Mouse (Mus musculus) lung, adult 2 months (tissue): Measurements from ENCODE around the gene Qsox1. TPM values are rescaled to one million over a fixed set of nuclear protein-coding genes. Genes with fewer than 3 reads are reported as not detected.
A peak's percentile ranks its signal among the peaks of the same experiment; 100 is the strongest.

Experiments used
- DNase-seq: peaks from one replicate; pipeline ENCODE4 v3.0.0; 2022
- H3K4me1 ChIP-seq: fragments of 200-500 bp; 2 replicates; pipeline ENCODE4 v1.6.1; 2011; ENCODE audit warnings: low read length; ENCODE audit not compliant: control insufficient read depth, insufficient read depth
- H3K4me3 ChIP-seq: fragments of 200-500 bp; replicated peaks from 2 replicates; pipeline ENCODE3; 2011; ENCODE audit warnings: low read depth, mild to moderate bottlenecking, control low read depth, low read length; ENCODE audit errors: extremely low read depth
- CTCF ChIP-seq: fragments of 200-500 bp; IDR thresholded peaks from 2 replicates; pipeline ENCODE4 v1.5.1; 2011; ENCODE audit warnings: mild to moderate bottlenecking, low read length, control low read depth; ENCODE audit not compliant: insufficient read depth
- POLR2A ChIP-seq: fragments of 200-500 bp; IDR thresholded peaks from 2 replicates; pipeline ENCODE4 v1.6.1; 2011; ENCODE audit warnings: low read depth, mild to moderate bottlenecking, control low read depth, low read length, borderline replicate concordance; ENCODE audit errors: extremely low read depth
- WGBS: fragments of 180-500 bp; shearing (Covaris S2); methylation state at CpG from one replicate; pipeline ENCODE4 v1.1.7; 2018; 5-methylcytosine and 5-hydroxymethylcytosine counted together
- polyA plus RNA-seq: library from polyadenylated mRNA; depleted of rRNA; stranded (reverse); fragments of >200 nt; gene quantifications from 2 replicates; pipeline ENCODE4 v1.2.3, GENCODE M21; 2012

The Qsox1 gene
- polyA plus RNA-seq, 1 experiment = 170 TPM

DNA sequence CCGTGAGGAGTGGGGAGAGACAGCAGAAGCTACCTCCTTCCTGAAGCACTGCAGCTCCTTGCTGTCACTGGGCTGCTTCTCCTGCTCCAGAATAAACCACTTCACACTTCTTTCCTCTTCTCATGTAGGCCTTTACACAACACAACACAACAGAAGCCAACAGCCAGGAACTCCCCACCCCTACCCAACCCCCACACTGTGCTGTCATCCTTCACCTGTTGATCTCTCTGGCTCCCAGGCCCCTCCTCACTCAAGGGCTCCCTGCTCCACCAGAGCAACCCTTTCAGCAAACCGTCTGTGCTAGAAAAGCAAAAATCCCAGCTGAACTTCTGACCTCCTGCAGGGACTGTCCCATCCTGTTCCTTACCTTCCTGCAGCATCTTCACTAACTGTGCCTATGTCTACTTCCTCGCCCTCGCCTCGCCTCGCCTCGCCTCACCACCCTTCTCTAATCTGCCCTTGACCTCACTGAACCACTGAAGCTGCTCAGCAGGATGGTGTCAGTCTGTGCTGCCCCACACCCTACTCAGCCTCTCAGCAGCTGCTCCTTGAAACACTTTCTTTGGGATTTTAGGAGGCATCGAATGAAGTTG lies 15.1 kb upstream of the Qsox1 start:
- DNase-seq = no peak
- 59% methylated on average over 8 of the region's 8 CpGs for WGBS

DNA sequence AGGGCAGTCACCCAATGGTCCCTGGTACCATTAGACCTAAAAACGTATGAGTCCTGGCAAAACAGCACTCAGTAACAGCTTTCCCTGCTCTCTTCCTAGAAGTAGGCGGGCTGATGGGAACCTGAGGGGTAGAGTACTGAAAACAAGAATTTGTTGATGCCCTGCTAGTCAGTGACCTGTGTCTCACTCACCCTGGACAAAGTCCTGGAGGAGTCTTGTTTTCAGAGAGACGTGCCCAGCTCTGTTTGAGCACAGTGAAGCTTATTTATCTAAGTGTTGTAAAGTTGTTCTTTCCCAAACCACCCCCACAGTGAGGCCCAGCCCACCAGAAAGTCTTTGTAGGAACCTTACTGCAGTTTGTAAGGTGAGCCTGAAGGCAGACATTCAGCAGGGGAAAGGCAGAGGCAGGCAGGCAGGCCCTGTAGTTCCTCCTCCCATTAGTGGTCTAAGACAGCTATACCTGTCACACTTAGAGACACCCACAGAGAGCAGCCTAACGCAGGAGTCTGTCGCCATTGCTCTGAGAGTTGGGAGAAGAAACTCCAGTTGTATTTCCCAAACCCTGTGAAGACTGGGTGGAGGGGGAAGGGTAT lies 14.2 kb upstream of the Qsox1 start:
- no peak for DNase-seq
- WGBS = 62% methylated on average over 5 of the region's 5 CpGs
- TF ChIP-seq CTCF = no peak
- no peak for TF ChIP-seq POLR2A
- Histone ChIP-seq H3K4me3 (no peak overlapping the region), H3K4me1 (no peaks in the 10 kb centered on the region)

More for the DNA sequence above, 15.1 kb upstream of the Qsox1 start:
- Histone ChIP-seq H3K4me3 (no peak overlapping the region), H3K4me1 (no peaks in the 10 kb centered on the region)
- TF ChIP-seq POLR2A = no peak
- TF ChIP-seq CTCF = no peak

DNA sequence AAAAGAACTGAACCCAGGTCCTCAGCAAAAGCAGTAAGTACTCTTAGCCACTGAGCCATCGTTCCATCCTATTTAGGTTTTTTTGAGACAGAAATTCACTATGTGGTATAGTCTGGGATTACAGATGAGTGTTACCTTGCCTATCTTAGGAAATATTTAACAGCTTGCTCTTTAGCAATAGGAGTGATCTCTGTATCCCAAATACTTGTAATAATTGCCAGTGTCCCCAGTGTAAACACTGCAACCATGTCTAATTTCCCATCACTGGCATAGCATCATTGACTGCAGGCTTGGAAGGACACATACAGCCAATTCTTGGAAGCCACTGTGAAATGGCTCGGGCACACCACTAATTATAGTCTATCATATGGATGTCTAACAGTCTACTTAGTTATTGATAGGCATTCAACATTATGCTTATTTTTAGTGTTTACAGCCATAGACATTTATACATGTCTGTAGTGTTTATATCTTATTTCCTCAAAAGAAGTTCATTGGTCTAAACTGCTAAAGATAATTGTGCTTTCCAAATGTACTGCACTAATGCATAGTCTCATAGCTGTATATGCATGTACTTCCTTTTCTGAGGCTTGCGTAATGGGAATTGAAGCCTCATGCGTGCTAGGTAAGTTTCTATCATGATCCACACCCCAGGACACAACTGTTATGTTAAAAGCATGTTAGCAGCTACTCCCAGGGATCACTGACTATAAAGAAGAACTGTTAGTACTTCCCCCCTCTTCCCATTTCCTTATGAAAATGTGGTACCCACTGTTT lies 13.4 kb upstream of the Qsox1 start:
- H3K4me1 ChIP-seq = no peaks in the 10 kb centered on the region
- H3K4me3 ChIP-seq = no peak overlapping the region
- 77% methylated on average over 4 of the region's 4 CpGs for WGBS
- TF ChIP-seq CTCF (no peak), POLR2A (no peak)
- DNase-seq = no peak

DNA sequence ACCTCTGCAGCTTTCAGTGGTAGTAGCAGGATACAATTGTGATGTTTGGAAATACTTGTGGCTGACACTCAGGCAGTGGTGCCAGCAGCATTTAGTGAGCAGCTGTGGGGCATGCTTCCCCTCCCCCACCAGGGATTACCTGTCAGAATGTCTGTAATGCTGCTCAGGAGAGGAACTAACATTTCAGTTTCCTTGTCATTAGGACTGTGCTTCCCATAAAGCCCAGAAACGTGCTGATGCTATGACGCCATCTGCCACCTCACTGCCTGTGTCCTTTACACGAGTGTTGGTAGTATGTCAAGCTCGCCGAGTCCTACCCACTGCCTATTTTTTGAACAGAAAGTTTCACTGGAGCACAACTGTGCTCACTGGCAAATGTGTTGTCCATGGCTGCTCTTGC lies 8.0 kb upstream of the Qsox1 start:
- H3K4me1 ChIP-seq = no peaks in the 10 kb centered on the region
- TF ChIP-seq CTCF = no peak
- no peak for TF ChIP-seq POLR2A
- no peak for DNase-seq
- 84% methylated on average over 5 of the region's 5 CpGs for WGBS
- no peak overlapping the region for H3K4me3 ChIP-seq

DNA sequence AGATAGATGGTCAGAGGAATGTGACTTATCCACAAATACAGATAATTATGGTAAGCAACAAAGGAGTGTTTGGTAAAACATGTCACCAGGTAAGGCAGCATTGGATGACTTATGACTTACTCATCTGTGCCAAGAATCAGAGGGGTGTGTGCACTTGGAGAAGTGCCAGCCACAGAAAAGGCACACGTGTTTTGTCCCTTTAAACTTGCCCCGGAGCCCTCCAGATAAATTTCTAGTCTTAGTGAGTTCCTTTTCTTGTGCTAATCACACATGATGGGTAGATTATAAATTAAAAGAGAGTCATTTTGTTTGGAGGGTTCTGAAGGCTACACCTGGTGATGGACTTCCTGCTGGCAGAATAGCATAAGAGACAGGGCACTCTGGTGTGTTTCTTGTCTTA lies 3.5 kb upstream of the Qsox1 start:
- no peak overlapping the region for H3K4me3 ChIP-seq
- no peak for DNase-seq
- peaks cover 2% of the 10 kb centered on the region; the same call in 1 of the 2 replicates for H3K4me1 ChIP-seq
- WGBS = 42% methylated on average over 2 of the region's 2 CpGs
- TF ChIP-seq POLR2A (no peak), CTCF (no peak)

DNA sequence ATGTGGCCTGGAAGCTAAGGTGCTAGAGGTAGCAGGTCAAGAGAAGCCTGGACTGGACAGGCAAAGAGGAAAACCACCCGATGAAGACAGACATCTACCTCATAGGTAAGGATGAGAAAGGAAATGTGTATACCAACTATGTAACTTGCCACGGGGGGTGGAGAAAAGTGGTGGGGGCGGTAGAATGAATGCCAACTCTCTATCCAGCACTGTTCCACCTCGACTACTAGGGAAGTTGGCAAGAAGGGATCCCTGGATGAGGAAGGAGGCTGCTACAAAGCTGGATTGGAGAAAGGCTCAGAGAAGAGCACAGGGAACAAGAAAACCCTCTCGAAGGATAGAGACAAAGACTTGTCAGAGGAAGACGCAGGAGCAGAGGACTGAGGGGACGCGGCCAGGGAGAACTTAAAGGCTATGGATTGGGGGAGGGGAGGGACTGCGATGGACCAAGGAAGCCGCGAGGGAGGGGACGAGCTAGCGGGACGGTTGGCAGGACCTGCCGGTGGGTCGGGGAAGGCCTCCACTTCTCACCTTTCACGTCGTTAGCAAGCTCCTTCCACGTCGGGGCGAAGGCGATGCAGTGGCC lies 601 bp downstream of the Qsox1 start:
- no peak for DNase-seq
- H3K4me1 ChIP-seq = peaks cover 12% of the 10 kb centered on the region; the same call in 1 of the 2 replicates
- H3K4me3 ChIP-seq = peak overlapping the region; percentile 99
- TF ChIP-seq CTCF (no peak), POLR2A (no peak)
- WGBS = 2% methylated on average over 22 of the region's 22 CpGs

DNA sequence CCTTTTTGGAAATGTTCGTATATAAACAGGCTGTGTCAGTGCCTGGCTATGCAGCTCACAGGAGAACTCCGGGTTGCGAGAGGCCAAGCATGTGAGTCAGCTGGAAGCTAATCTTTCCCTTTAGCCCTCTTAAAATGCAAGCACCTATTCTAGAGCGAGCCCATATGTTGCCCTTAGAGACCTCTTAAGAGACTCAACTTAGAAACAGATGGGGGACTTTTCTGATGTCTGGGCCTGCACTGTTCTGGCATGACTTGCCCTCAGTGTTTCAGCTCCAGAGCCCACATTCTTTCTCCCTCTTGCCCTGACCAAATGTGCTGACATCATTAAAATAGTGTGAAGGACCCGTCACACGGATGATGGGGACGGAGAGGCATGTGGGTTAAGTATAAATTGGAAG lies 2.1 kb downstream of the Qsox1 start:
- 41% methylated on average over 7 of the region's 7 CpGs for WGBS
- Histone ChIP-seq H3K4me3 (peak overlapping the region; percentile 24), H3K4me1 (peaks cover 12% of the 10 kb centered on the region; the same call in 1 of the 2 replicates)
- no peak for TF ChIP-seq CTCF
- TF ChIP-seq POLR2A = no peak
- DNase-seq = no peak

DNA sequence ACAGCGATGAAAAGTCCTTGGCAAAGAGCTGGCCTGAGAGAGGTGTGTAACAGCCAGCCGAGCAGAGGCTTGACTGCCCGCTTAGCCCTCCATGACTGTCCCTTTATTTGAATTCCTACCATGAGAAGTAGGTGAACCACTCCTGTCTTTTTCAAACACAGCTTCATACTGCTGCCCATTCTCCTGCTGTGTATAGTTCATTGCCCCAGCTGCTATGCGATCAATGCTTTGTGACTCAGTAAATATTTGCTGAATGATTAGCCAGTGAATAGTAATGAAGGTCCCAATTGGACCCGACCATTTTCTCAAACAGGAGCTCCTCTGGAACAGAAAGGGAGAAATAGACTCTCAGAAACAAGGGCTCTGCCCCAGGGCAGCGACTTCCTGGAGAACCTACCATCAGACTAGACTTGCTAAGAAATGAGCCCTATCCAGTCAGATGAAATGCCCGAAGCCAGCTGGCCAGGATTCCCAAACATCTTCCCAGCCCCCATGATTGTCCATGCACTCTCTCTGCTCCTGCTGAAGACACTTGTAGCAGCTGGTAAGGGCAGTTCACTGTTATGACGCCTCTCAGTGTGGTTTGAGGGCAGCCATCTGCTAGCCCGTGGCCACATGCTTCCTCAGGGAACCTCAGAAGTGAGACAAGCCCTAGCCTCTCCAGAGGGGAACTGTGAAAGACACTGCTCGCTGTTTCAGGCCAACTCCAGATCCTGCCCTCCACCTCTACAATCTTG lies 2.8 kb downstream of the Qsox1 start:
- H3K4me1 ChIP-seq = peaks cover 14% of the 10 kb centered on the region; the same call in 1 of the 2 replicates
- 29% methylated on average over 10 of the region's 10 CpGs for WGBS
- peak; percentile 59 for DNase-seq
- TF ChIP-seq CTCF (no peak), POLR2A (peak; percentile 14; the same call in 1 of the 2 replicates)
- peak overlapping the region; percentile 22 for H3K4me3 ChIP-seq

DNA sequence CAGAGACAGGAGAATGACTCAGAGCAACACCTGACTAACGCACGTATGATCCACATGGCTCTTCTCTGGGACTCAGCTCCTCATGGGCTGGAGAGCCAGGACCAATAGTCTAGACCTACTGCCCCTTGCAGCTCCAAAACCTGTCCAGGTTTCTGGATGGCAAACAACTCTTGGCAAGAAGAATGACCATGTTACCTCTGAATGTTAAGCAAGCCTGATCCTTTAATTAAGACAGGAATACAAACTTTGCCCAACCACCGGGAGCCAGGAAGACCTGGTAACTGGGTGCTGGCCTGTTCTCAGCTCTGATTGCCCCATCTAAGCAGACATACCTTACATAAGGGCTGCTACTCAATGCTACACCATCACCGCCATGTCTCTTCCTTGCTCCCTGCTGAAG lies 4.4 kb downstream of the Qsox1 start:
- no peak for DNase-seq
- Histone ChIP-seq H3K4me3 (no peak overlapping the region), H3K4me1 (peaks cover 13% of the 10 kb centered on the region; the same call in 1 of the 2 replicates)
- WGBS = 92% methylated on average over 4 of the region's 4 CpGs
- TF ChIP-seq CTCF (no peak), POLR2A (no peak)
